Mouse (Mus musculus): ENCODE measurements around the gene Rcan1. TPM values are rescaled to one million over a fixed set of nuclear protein-coding genes. Genes with fewer than 3 reads are reported as not detected.

Gene Rcan1
- polyA plus RNA-seq, 1 experiment from 2014 or later, result 48.2 TPM

DNA sequence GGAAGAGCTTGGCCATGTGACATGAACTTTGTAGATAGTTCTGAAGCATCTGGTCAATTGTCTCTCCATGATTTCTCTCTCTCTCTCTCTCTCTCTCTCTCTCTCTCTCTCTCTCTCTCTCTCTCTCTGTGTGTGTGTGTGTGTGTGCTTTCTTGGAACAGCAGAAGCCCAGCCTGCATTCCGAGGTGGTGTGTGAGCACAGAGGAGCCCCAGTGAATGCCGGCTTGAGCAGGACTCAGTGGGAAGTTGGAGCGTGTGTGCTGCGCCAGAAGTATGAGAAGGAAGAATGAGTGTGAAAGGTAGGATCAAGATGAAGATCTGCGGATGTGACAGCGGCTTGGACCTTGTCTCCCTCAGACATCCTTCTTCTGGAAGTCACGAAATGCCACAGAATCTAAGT is 105.2 kb downstream of the Rcan1 start:
- ATAC-seq (ENCODE audit: insufficient read depth, low FRiP score, low TSS enrichment) (no peak), DNase-seq (ENCODE audit: low spot score) (no peak)
- Histone ChIP-seq H3K9me3 (ENCODE audit: control insufficient read depth, low read length) (no peaks in the 10 kb centered on the region), H3K9ac (ENCODE audit: low read length) (no peak overlapping the region), H3K4me1 (ENCODE audit: control insufficient read depth, insufficient read depth, low read length) (0 out of 2 replicates have a peak, but pooled peaks cover 4% of the 10 kb centered on the region), H3K36me3 (ENCODE audit: control insufficient read depth, insufficient read depth, low read length) (no peaks in the 10 kb centered on the region), H3K27me3 (ENCODE audit: control insufficient read depth, insufficient read depth, low read length) (no peaks in the 10 kb centered on the region), H3K4me2 (ENCODE audit: low read depth) (no peak overlapping the region), H3K4me3 (ENCODE audit: low read depth, low read length) (no peak overlapping the region), H3K27ac (ENCODE audit: low read depth, low read length) (no peak overlapping the region)
- WGBS, result 70% methylated on average over 7 of the region's 7 CpGs

DNA sequence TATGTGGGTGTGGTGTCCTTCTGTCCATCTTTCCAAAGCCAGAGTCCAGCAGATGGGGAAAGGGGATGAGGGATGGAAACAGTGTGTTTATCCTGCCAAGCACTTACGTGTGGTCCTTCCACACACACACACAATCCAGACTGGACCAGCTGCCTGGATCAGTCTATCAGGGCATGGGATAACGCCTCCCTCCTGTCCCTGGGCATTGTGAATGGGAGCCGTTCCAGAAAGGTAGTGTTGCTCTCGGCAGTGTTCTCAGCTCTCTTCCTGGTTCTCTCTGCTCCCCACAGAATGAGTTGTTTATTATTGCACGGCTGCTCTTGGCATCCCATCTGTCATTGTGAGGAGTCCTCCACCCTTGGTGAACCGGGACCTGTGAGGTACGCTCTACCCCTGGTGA is 110.0 kb downstream of the Rcan1 start:
- DNase-seq (ENCODE audit: low spot score) (no peak), ATAC-seq (ENCODE audit: insufficient read depth, low FRiP score, low TSS enrichment) (no peak)
- Histone ChIP-seq H3K36me3 (ENCODE audit: control insufficient read depth, insufficient read depth, low read length) (no peaks in the 10 kb centered on the region), H3K4me3 (ENCODE audit: low read depth, low read length) (no peak overlapping the region), H3K9ac (ENCODE audit: low read length) (no peak overlapping the region), H3K9me3 (ENCODE audit: control insufficient read depth, low read length) (no peaks in the 10 kb centered on the region), H3K4me1 (ENCODE audit: control insufficient read depth, insufficient read depth, low read length) (no peaks in the 10 kb centered on the region; the same call in 1 of the 2 replicates), H3K27me3 (ENCODE audit: control insufficient read depth, insufficient read depth, low read length) (no peaks in the 10 kb centered on the region), H3K27ac (ENCODE audit: low read depth, low read length) (no peak overlapping the region), H3K4me2 (ENCODE audit: low read depth) (no peak overlapping the region)
- WGBS, result 73% methylated on average over 7 of the region's 7 CpGs

DNA sequence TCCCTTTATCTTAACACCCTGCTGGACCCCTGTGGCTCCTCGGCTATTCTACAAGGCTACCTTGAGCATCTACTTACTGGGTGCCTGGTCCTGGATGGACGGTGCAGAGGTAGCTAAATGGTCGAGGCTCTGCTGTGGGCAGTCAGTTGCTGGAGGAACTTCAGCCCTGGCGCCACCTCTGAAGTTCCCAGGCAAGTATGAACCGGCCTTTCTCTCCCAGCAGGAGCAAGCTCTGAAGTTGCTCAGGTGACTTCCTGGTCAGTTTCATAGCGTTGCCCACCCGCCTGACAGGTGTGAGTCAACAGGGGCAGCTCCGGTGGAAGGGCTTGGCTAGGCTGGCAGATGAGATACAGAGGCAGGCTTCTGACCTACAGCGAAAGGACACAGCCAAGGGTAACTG is 111.4 kb downstream of the Rcan1 start, which contains the start of gene Kcne1:
Gene Kcne1, minus strand, starts transcription at position 240 of the 400 bp plus-strand sequence.
- no peaks in the 10 kb centered on the region for H3K9me3 ChIP-seq (ENCODE audit: control insufficient read depth, low read length)
- 57% methylated on average over 9 of the region's 9 CpGs for WGBS
- no peaks in the 10 kb centered on the region; the same call in 1 of the 2 replicates for H3K4me1 ChIP-seq (ENCODE audit: control insufficient read depth, insufficient read depth, low read length)
- DNase-seq (ENCODE audit: low spot score) (no peak), ATAC-seq (ENCODE audit: insufficient read depth, low FRiP score, low TSS enrichment) (no peak)
- H3K4me2 ChIP-seq (ENCODE audit: low read depth), result no peak within 1 kb of the TSS
- no peak within 1 kb of the TSS for H3K9ac ChIP-seq (ENCODE audit: low read length)
- H3K27me3 ChIP-seq (ENCODE audit: control insufficient read depth, insufficient read depth, low read length), result no peaks in the 10 kb centered on the region
- no peaks in the 10 kb centered on the region for H3K36me3 ChIP-seq (ENCODE audit: control insufficient read depth, insufficient read depth, low read length)
- no peak within 1 kb of the TSS for H3K4me3 ChIP-seq (ENCODE audit: low read depth, low read length)
- H3K27ac ChIP-seq (ENCODE audit: low read depth, low read length), result no peak within 1 kb of the TSS

DNA sequence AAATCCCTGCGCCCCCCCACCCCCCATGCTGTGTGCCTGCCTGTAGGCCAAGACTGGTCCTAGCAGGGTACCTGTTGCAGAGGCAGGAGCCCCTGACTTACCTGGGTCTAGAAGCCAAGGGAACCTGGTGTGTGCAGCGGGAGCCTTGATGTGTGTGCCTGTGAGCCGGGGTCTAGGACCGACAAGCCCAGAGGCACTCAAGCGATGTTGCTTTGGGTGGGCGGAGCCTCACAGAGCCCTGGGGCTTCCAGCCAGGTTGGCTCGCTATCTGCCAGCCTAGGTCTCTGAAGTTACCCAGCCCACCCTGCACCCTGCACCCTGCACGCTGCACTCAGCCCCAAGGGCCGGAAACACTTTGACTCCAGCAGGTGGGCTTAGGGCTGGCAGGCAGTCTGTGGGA is 111.9 kb downstream of the Rcan1 start:
- Histone ChIP-seq H3K9me3 (ENCODE audit: control insufficient read depth, low read length) (no peaks in the 10 kb centered on the region), H3K4me3 (ENCODE audit: low read depth, low read length) (no peak overlapping the region), H3K4me2 (ENCODE audit: low read depth) (no peak overlapping the region), H3K9ac (ENCODE audit: low read length) (no peak overlapping the region), H3K36me3 (ENCODE audit: control insufficient read depth, insufficient read depth, low read length) (no peaks in the 10 kb centered on the region), H3K4me1 (ENCODE audit: control insufficient read depth, insufficient read depth, low read length) (no peaks in the 10 kb centered on the region; the same call in 1 of the 2 replicates), H3K27ac (ENCODE audit: low read depth, low read length) (no peak overlapping the region), H3K27me3 (ENCODE audit: control insufficient read depth, insufficient read depth, low read length) (no peaks in the 10 kb centered on the region)
- 20% methylated on average over 9 of the region's 9 CpGs for WGBS
- ATAC-seq (ENCODE audit: insufficient read depth, low FRiP score, low TSS enrichment) (no peak), DNase-seq (ENCODE audit: low spot score) (no peak)

DNA sequence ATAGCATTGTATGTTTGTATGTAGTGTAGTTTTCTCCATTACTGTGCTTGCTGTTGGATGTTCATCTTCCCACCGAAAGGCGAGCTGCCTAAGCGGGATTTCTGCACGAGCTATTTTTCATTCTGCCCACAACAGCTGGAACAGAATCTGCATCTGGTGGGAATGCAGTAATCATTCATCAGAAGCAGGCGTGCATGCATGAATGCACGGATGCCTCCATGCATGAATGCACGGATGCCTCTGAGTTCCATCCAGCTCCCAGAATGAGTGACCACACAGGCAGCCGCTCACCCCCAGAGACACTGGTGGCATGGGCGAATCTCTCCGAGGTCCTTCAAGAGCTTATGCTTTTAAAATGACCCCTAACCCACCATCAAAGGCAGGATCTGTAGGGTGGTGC is 113.1 kb downstream of the Rcan1 start:
- Histone ChIP-seq H3K27ac (ENCODE audit: low read depth, low read length) (no peak overlapping the region), H3K36me3 (ENCODE audit: control insufficient read depth, insufficient read depth, low read length) (no peaks in the 10 kb centered on the region), H3K9me3 (ENCODE audit: control insufficient read depth, low read length) (no peaks in the 10 kb centered on the region), H3K9ac (ENCODE audit: low read length) (no peak overlapping the region), H3K4me1 (ENCODE audit: control insufficient read depth, insufficient read depth, low read length) (no peaks in the 10 kb centered on the region; the same call in 1 of the 2 replicates), H3K4me2 (ENCODE audit: low read depth) (no peak overlapping the region), H3K27me3 (ENCODE audit: control insufficient read depth, insufficient read depth, low read length) (no peaks in the 10 kb centered on the region), H3K4me3 (ENCODE audit: low read depth, low read length) (no peak overlapping the region)
- no peak for ATAC-seq (ENCODE audit: insufficient read depth, low FRiP score, low TSS enrichment)
- 46% methylated on average over 10 of the region's 10 CpGs for WGBS
- peak; percentile 43 for DNase-seq (ENCODE audit: low spot score)

DNA sequence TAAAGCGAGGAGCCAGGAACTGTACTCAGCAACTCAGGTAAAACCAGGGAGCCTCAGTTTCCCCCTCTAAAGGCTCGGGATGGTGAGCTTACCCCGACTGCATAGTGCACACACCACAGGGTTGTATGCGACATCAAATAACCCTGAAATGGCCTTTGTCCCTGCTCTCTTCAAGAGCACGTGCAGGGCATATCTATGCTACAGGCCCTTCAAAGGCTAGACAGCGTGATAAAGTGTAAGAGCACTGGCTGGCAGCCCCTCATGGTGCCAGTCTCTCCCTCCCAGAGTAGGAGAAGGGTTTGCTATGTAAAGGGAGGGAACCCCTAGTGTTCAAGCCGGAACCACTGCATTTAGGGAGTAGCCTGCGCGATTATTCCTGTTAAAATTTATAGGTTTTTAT is 113.6 kb downstream of the Rcan1 start:
- DNase-seq (ENCODE audit: low spot score) (no peak), ATAC-seq (ENCODE audit: insufficient read depth, low FRiP score, low TSS enrichment) (no peak)
- Histone ChIP-seq H3K4me2 (ENCODE audit: low read depth) (no peak overlapping the region), H3K27ac (ENCODE audit: low read depth, low read length) (no peak overlapping the region), H3K27me3 (ENCODE audit: control insufficient read depth, insufficient read depth, low read length) (no peaks in the 10 kb centered on the region), H3K4me1 (ENCODE audit: control insufficient read depth, insufficient read depth, low read length) (no peaks in the 10 kb centered on the region; the same call in 1 of the 2 replicates), H3K4me3 (ENCODE audit: low read depth, low read length) (no peak overlapping the region), H3K9ac (ENCODE audit: low read length) (no peak overlapping the region), H3K9me3 (ENCODE audit: control insufficient read depth, low read length) (no peaks in the 10 kb centered on the region), H3K36me3 (ENCODE audit: control insufficient read depth, insufficient read depth, low read length) (no peaks in the 10 kb centered on the region)
- WGBS, result 65% methylated on average over 9 of the region's 9 CpGs

DNA sequence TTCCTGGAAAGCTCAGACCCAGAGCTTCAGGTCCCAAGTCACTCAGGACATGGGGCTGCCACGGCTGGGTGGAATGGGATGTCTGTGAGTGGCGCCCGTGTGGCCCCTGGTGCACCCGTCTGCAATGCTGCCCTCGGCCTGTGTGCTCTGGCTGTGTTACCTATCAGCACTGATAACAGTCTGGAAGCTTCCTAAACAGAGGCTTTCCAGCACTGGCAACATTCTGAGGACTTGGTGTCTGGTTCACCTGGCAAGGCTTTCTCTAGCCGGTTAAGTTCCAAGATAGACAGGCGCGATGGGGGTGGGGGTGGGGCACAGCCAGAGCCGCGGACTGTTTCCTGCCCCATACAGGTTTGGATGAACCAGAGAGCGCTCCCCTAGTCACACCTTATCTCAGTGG is 114.7 kb downstream of the Rcan1 start:
- no peaks in the 10 kb centered on the region for H3K9me3 ChIP-seq (ENCODE audit: control insufficient read depth, low read length)
- no peak for ATAC-seq (ENCODE audit: insufficient read depth, low FRiP score, low TSS enrichment)
- no peaks in the 10 kb centered on the region for H3K27me3 ChIP-seq (ENCODE audit: control insufficient read depth, insufficient read depth, low read length)
- H3K4me1 ChIP-seq (ENCODE audit: control insufficient read depth, insufficient read depth, low read length), result no peaks in the 10 kb centered on the region; the same call in 1 of the 2 replicates
- H3K4me2 ChIP-seq (ENCODE audit: low read depth), result no peak overlapping the region
- H3K36me3 ChIP-seq (ENCODE audit: control insufficient read depth, insufficient read depth, low read length), result no peaks in the 10 kb centered on the region
- H3K4me3 ChIP-seq (ENCODE audit: low read depth, low read length), result no peak overlapping the region
- no peak overlapping the region for H3K9ac ChIP-seq (ENCODE audit: low read length)
- no peak for DNase-seq (ENCODE audit: low spot score)
- H3K27ac ChIP-seq (ENCODE audit: low read depth, low read length), result no peak overlapping the region
- 77% methylated on average over 11 of the region's 11 CpGs for WGBS

DNA sequence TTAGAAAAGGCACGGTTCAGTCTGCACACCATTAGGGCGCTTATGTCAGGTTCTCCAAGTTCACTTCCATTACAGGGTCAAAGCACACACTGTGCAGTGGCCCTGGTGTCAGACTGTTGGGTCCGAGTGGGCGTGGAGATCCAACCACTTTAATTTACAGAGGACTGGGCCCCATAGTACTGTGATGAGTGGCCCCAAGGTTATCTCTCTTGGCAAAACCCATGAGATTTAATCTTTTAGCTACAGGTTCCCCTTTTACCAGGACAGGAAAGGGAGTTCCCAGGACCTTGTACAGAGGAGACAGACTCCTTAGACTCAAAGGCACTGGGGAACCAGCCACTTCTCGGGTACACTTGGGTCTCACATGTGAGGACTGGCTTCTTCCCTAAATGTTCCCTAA is 115.3 kb downstream of the Rcan1 start:
- no peaks in the 10 kb centered on the region for H3K9me3 ChIP-seq (ENCODE audit: control insufficient read depth, low read length)
- no peaks in the 10 kb centered on the region for H3K36me3 ChIP-seq (ENCODE audit: control insufficient read depth, insufficient read depth, low read length)
- no peak overlapping the region for H3K4me3 ChIP-seq (ENCODE audit: low read depth, low read length)
- no peak overlapping the region for H3K4me2 ChIP-seq (ENCODE audit: low read depth)
- ATAC-seq (ENCODE audit: insufficient read depth, low FRiP score, low TSS enrichment) (no peak), DNase-seq (ENCODE audit: low spot score) (no peak)
- whole genome bisulfite sequencing, result 81% methylated on average over 5 of the region's 5 CpGs
- H3K27me3 ChIP-seq (ENCODE audit: control insufficient read depth, insufficient read depth, low read length), result no peaks in the 10 kb centered on the region
- no peak overlapping the region for H3K9ac ChIP-seq (ENCODE audit: low read length)
- no peaks in the 10 kb centered on the region; the same call in 1 of the 2 replicates for H3K4me1 ChIP-seq (ENCODE audit: control insufficient read depth, insufficient read depth, low read length)
- H3K27ac ChIP-seq (ENCODE audit: low read depth, low read length), result no peak overlapping the region

DNA sequence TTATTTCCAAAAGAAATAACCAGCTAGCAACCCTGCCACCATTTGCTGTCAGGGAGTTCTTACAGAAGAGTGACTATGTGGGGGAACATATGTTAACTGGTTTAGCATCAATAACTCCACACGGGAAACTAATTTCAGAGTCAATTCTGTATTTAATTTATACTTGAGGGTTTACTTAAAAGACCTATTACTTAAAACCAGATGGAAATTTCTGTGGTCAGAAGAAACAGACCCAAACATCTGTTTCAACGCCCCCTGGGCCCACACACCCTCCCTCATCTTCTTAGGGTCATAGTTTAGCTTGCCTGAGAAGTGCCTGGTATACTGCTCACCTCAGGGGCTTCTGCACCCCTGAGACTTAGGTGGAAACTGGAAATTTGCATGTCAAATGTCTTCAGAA is 116.8 kb downstream of the Rcan1 start:
- ATAC-seq (ENCODE audit: insufficient read depth, low FRiP score, low TSS enrichment) (no peak), DNase-seq (ENCODE audit: low spot score) (no peak)
- H3K9me3 ChIP-seq (ENCODE audit: control insufficient read depth, low read length), result no peaks in the 10 kb centered on the region
- H3K36me3 ChIP-seq (ENCODE audit: control insufficient read depth, insufficient read depth, low read length), result no peaks in the 10 kb centered on the region
- 59% methylated on average over 2 of the region's 2 CpGs for WGBS
- no peak overlapping the region for H3K4me2 ChIP-seq (ENCODE audit: low read depth)
- no peak overlapping the region for H3K4me3 ChIP-seq (ENCODE audit: low read depth, low read length)
- no peaks in the 10 kb centered on the region; the same call in 1 of the 2 replicates for H3K4me1 ChIP-seq (ENCODE audit: control insufficient read depth, insufficient read depth, low read length)
- no peak overlapping the region for H3K9ac ChIP-seq (ENCODE audit: low read length)
- no peak overlapping the region for H3K27ac ChIP-seq (ENCODE audit: low read depth, low read length)
- H3K27me3 ChIP-seq (ENCODE audit: control insufficient read depth, insufficient read depth, low read length), result no peaks in the 10 kb centered on the region
